In genomic region chr15:51591406-51592068, GRCm38 (mm10) we compare ENCODE assay signal across 8 mouse cellular contexts.
DNase-seq lines count a peak whose midpoint lies in the region; ATAC-seq and TF ChIP-seq lines count a peak whose summit lies in the region.

No protein-coding gene starts in this region.

- peak overlapping the region; percentile 22; the same call in 1 of the 2 replicates for H3K27ac ChIP-seq in left cerebral cortex, adult 2 months
- H3K27ac ChIP-seq in embryonic facial prominence, embryonic 12.5 days: no peak overlapping the region
- no peak overlapping the region for H3K27ac ChIP-seq in hindbrain, embryonic 15.5 days (replicated peaks)
- H3K27ac ChIP-seq in midbrain, embryonic 16.5 days (ENCODE audit: low read length): no peak overlapping the region
- no peak overlapping the region for H3K27ac ChIP-seq in liver, embryonic 11.5 days (ENCODE audit: low read depth, low read length)

- no peaks in the 10 kb centered on the region for H3K9me3 ChIP-seq in embryonic facial prominence, embryonic 12.5 days
- H3K9me3 ChIP-seq in hindbrain, embryonic 15.5 days: no peaks in the 10 kb centered on the region
- no peaks in the 10 kb centered on the region for H3K9me3 ChIP-seq in midbrain, embryonic 16.5 days (replicated peaks; ENCODE audit: control insufficient read depth, low read length, poor library complexity, severe bottlenecking)
- no peaks in the 10 kb centered on the region for H3K9me3 ChIP-seq in liver, embryonic 11.5 days (ENCODE audit: control insufficient read depth, low read length)

- H3K9ac ChIP-seq in embryonic facial prominence, embryonic 12.5 days: no peak overlapping the region
- no peak overlapping the region for H3K9ac ChIP-seq in hindbrain, embryonic 15.5 days
- H3K9ac ChIP-seq in midbrain, embryonic 16.5 days (ENCODE audit: low read depth, low read length): no peak overlapping the region
- H3K9ac ChIP-seq in liver, embryonic 11.5 days (ENCODE audit: low read depth, low read length): no peak overlapping the region

- peaks cover 12% of the 10 kb centered on the region; the same call in 1 of the 2 replicates for H3K4me1 ChIP-seq in embryonic facial prominence, embryonic 12.5 days
- peaks cover 6% of the 10 kb centered on the region; the same call in 1 of the 2 replicates for H3K4me1 ChIP-seq in hindbrain, embryonic 15.5 days (replicated peaks)
- H3K4me1 ChIP-seq in midbrain, embryonic 16.5 days (ENCODE audit: control insufficient read depth, insufficient read depth, low read length): peaks cover 4% of the 10 kb centered on the region; the same call in 1 of the 2 replicates
- H3K4me1 ChIP-seq in liver, embryonic 11.5 days (replicated peaks; ENCODE audit: control insufficient read depth, insufficient read depth, low read length): no peaks in the 10 kb centered on the region

- H3K27me3 ChIP-seq in embryonic facial prominence, embryonic 12.5 days: no peaks in the 10 kb centered on the region
- H3K27me3 ChIP-seq in hindbrain, embryonic 15.5 days: no peaks in the 10 kb centered on the region
- no peaks in the 10 kb centered on the region for H3K27me3 ChIP-seq in midbrain, embryonic 16.5 days (ENCODE audit: control insufficient read depth, insufficient read depth, low read depth, low read length)
- no peaks in the 10 kb centered on the region for H3K27me3 ChIP-seq in liver, embryonic 11.5 days (replicated peaks; ENCODE audit: control insufficient read depth, insufficient read depth, low read length)

- TF ChIP-seq CTCF in left cerebral cortex, adult 2 months (IDR thresholded peaks at IDR 0.05): no peak

- H3K4me3 ChIP-seq in left cerebral cortex, adult 2 months: peak overlapping the region; percentile 29
- peak overlapping the region; percentile 16; the same call in 1 of the 2 replicates for H3K4me3 ChIP-seq in embryonic facial prominence, embryonic 12.5 days
- H3K4me3 ChIP-seq in hindbrain, embryonic 15.5 days: 0 out of 2 replicates have a peak overlapping the region, but pooled peaks have one; percentile 6
- no peak overlapping the region for H3K4me3 ChIP-seq in midbrain, embryonic 16.5 days (ENCODE audit: low read depth, low read length)
- no peak overlapping the region for H3K4me3 ChIP-seq in liver, embryonic 11.5 days (ENCODE audit: low read depth, low read length)

- no peak for ATAC-seq in embryonic facial prominence, embryonic 12.5 days (ENCODE audit: insufficient number of reproducible peaks, insufficient read depth, low FRiP score, low TSS enrichment)
- no peak for ATAC-seq in hindbrain, embryonic 15.5 days (ENCODE audit: low FRiP score, low read depth)
- no peak for ATAC-seq in midbrain, embryonic 16.5 days
- no peak for ATAC-seq in liver, embryonic 11.5 days (replicated peaks; ENCODE audit: low FRiP score)

- peak overlapping the region; percentile 40 for H3K4me2 ChIP-seq in embryonic facial prominence, embryonic 12.5 days (replicated peaks)
- peak overlapping the region; percentile 36 for H3K4me2 ChIP-seq in hindbrain, embryonic 15.5 days
- H3K4me2 ChIP-seq in midbrain, embryonic 16.5 days (ENCODE audit: low read length): peak overlapping the region; percentile 42
- H3K4me2 ChIP-seq in liver, embryonic 11.5 days: no peak overlapping the region

- no peaks in the 10 kb centered on the region for H3K36me3 ChIP-seq in embryonic facial prominence, embryonic 12.5 days
- no peaks in the 10 kb centered on the region for H3K36me3 ChIP-seq in hindbrain, embryonic 15.5 days
- H3K36me3 ChIP-seq in midbrain, embryonic 16.5 days (ENCODE audit: control insufficient read depth, insufficient read depth, low read length): no peaks in the 10 kb centered on the region
- H3K36me3 ChIP-seq in liver, embryonic 11.5 days (ENCODE audit: control insufficient read depth, insufficient read depth, low read length): no peaks in the 10 kb centered on the region

- intact Hi-C loops in left cerebral cortex, adult 2 months (cut with DNase I): loop anchor here (5.0 kb wide), 1 partner anchor 704 kb away; no protein-coding TSS in a partner anchor

- no peak for DNase-seq in left cerebral cortex, adult 2 months (ENCODE audit: extremely low spot score in 1 of 2, low spot score in 2 of 2)
- no peak for DNase-seq in left cerebral cortex, adult 11 months (ENCODE audit: low spot score)
- DNase-seq in spleen, postnatal 10 days (ENCODE audit: low spot score in 2 of 2): no peak
- no peak for DNase-seq in gastrocnemius, adult 18-20 months (ENCODE audit: low spot score)
- DNase-seq in liver, embryonic 11.5 days (ENCODE audit: low spot score): no peak

- 22% methylated on average over 17 of the region's 17 CpGs for WGBS in embryonic facial prominence, embryonic 12.5 days
- WGBS in hindbrain, embryonic 15.5 days: 53% methylated on average over 17 of the region's 17 CpGs
- WGBS in midbrain, embryonic 16.5 days: 45% methylated on average over 17 of the region's 17 CpGs
- WGBS in liver, embryonic 11.5 days: 60% methylated on average over 17 of the region's 17 CpGs

Comparison
In these comparisons a context has a peak if more than half of its experiments do, and no peak if none do; other contexts are left out.
1. H3K4me3 ChIP-seq: peak in left cerebral cortex, adult 2 months (single experiment), embryonic facial prominence, embryonic 12.5 days (single experiment) and hindbrain, embryonic 15.5 days (single experiment); none in midbrain, embryonic 16.5 days (single experiment) and liver, embryonic 11.5 days (single experiment).